Mouse (Mus musculus): ENCODE results near the gene A26c2. TPM values are rescaled to one million over a fixed set of nuclear protein-coding genes. Genes with fewer than 3 reads are reported as not detected.

Gene A26c2
- not detected for polyA plus RNA-seq (2014; fragmentation: Illumina TruSeq; extraction: RNeasy Lipid Tissue Mini Kit (QIAGEN cat#74804); ENCODE audit: low read depth, low replicate concordance)

DNA sequence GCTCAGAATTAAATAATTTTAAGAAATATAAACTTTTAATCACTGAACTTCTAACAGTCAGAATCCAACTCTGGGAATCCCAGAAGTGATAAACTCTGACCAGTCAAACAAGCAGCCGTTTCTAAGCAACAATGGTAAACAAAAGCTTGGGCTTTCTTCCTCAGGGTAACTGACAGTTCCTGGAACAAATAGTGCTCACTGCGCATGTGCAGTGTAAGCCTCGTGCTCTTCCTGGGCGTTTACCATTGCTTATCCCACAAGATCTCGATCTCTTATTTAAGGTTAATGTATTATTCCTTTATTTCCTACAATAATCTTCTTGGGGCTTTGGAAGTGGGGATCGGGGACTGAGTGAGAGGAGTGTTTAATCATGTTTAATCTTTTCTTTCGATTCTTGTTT, at the start of gene A26c2:
TSS of gene A26c2 (minus strand) at position 101 of the 400 bp plus-strand sequence.

Data from adrenal gland, adult 10 weeks (tissue).